Mouse (Mus musculus) MEL (cell line): ENCODE results near the gene Tfap2c. TPM values are rescaled to one million over a fixed set of nuclear protein-coding genes. Genes with fewer than 3 reads are reported as not detected.

Experiments used
- DNase-seq: peaks from one replicate; pipeline ENCODE4 v3.0.0; 2011; ENCODE audit warnings: low read depth, low spot score
- H3K27ac ChIP-seq: 2 replicates; pipeline ENCODE4 v1.5.1; 2012; ENCODE audit warnings: low read depth, mild to moderate bottlenecking, control low read depth, low read length, moderate library complexity; ENCODE audit not compliant: control insufficient read depth
- H3K27me3 ChIP-seq, 2 experiments: fragments of 150-350 bp in 1 of 2; sonication (generic) in 1 of 2; 2 replicates each; pipeline ENCODE4 v1.6.1; 2012; ENCODE audit warnings: low read length in 2 of 2, mild to moderate bottlenecking in 2 of 2, improper control_type of control experiment in 1 of 2, moderate library complexity in 1 of 2; ENCODE audit not compliant: insufficient read depth in 2 of 2, control insufficient read depth in 1 of 2
- H3K36me3 ChIP-seq, 2 experiments: 2 replicates each; pipeline ENCODE4 v1.6.1; 2012 to 2014; ENCODE audit warnings: low read length in 2 of 2, improper control_type of control experiment in 1 of 2, inconsistent platforms in 1 of 2, mild to moderate bottlenecking in 1 of 2; ENCODE audit not compliant: insufficient read depth in 2 of 2, control insufficient read depth in 1 of 2
- H3K4me1 ChIP-seq, 2 experiments: fragments of 150-350 bp in 1 of 2; sonication (generic) in 1 of 2; 2 replicates each; pipeline ENCODE4 v1.6.1; 2012; ENCODE audit warnings: low read length in 2 of 2, improper control_type of control experiment in 1 of 2, mild to moderate bottlenecking in 1 of 2; ENCODE audit not compliant: insufficient read depth in 2 of 2, control insufficient read depth in 1 of 2
- H3K4me3 ChIP-seq, 2 experiments: fragments of 150-350 bp in 1 of 2; sonication (generic) in 1 of 2; 2 replicates each; pipeline ENCODE4 v1.5.1; 2012; ENCODE audit warnings: low read depth in 2 of 2, low read length in 2 of 2, mild to moderate bottlenecking in 2 of 2, moderate library complexity in 2 of 2, control low read depth in 1 of 2, improper control_type of control experiment in 1 of 2; ENCODE audit not compliant: control insufficient read depth in 1 of 2, insufficient read depth in 1 of 2
- H3K79me2 ChIP-seq: 2 replicates; pipeline ENCODE4 v1.6.1; 2012; ENCODE audit warnings: mild to moderate bottlenecking, low read length, moderate library complexity; ENCODE audit not compliant: control insufficient read depth, poor library complexity, insufficient read depth
- H3K9ac ChIP-seq: 2 replicates; pipeline ENCODE4 v1.6.1; 2012; ENCODE audit warnings: low read depth, mild to moderate bottlenecking, control low read depth, low read length, moderate library complexity; ENCODE audit not compliant: control insufficient read depth, poor library complexity, severe bottlenecking
- H3K9me3 ChIP-seq: fragments of 150-350 bp; sonication (generic); replicated peaks from 2 replicates; pipeline ENCODE4 v1.6.1; 2012; ENCODE audit warnings: mild to moderate bottlenecking, low read length, improper control_type of control experiment, moderate library complexity; ENCODE audit not compliant: insufficient read depth
- ETS1 ChIP-seq: IDR thresholded peaks from 2 replicates; pipeline ENCODE4 v1.6.1; 2012; ENCODE audit warnings: low read depth, mild to moderate bottlenecking, inconsistent platforms, low read length, improper control_type of control experiment, moderate library complexity
- GATA1 ChIP-seq: IDR thresholded peaks from 2 replicates; pipeline ENCODE4 v1.6.1; 2011; ENCODE audit warnings: low read depth, low read length, improper control_type of control experiment
- JUND ChIP-seq: IDR thresholded peaks from 2 replicates; pipeline ENCODE4 v1.6.1; 2011; ENCODE audit warnings: low read depth, mild to moderate bottlenecking, improper control_type of control experiment, low read length
- MAFK ChIP-seq: IDR thresholded peaks from 2 replicates; pipeline ENCODE4 v1.6.1; 2011; ENCODE audit warnings: low read depth, mild to moderate bottlenecking, low read length, improper control_type of control experiment, borderline replicate concordance
- MAX ChIP-seq: IDR thresholded peaks from 2 replicates; pipeline ENCODE4 v1.6.1; 2011; ENCODE audit warnings: low read length, improper control_type of control experiment
- MAZ ChIP-seq: IDR thresholded peaks from 2 replicates; pipeline ENCODE4 v1.6.1; 2012; ENCODE audit warnings: low read depth, mild to moderate bottlenecking, inconsistent platforms, low read length, improper control_type of control experiment
- MEF2A ChIP-seq: IDR thresholded peaks from 2 replicates; pipeline ENCODE4 v1.6.1; 2014; ENCODE audit warnings: low read depth, mild to moderate bottlenecking, inconsistent platforms, low read length, improper control_type of control experiment; ENCODE audit not compliant: poor library complexity, insufficient replicate concordance, severe bottlenecking; ENCODE audit errors: extremely low read depth
- MXI1 ChIP-seq: IDR thresholded peaks from 2 replicates; pipeline ENCODE4 v1.6.1; 2011; ENCODE audit warnings: mild to moderate bottlenecking, low read depth, low read length, improper control_type of control experiment
- MYB ChIP-seq: IDR thresholded peaks from 2 replicates; pipeline ENCODE4 v1.6.1; 2011; ENCODE audit warnings: mild to moderate bottlenecking, low read depth, low read length, improper control_type of control experiment
- TAL1 ChIP-seq: IDR thresholded peaks from 2 replicates; pipeline ENCODE4 v1.6.1; 2012; ENCODE audit warnings: mild to moderate bottlenecking, inconsistent platforms, low read length, moderate library complexity, mixed read lengths
- TCF12 ChIP-seq: IDR thresholded peaks from 2 replicates; pipeline ENCODE4 v1.6.1; 2014; ENCODE audit warnings: low read depth, mild to moderate bottlenecking, inconsistent platforms, low read length, improper control_type of control experiment, moderate library complexity
- ZC3H11A ChIP-seq: IDR thresholded peaks from 2 replicates; pipeline ENCODE4 v1.6.1; 2012; ENCODE audit warnings: low read depth, mild to moderate bottlenecking, inconsistent platforms, low read length, improper control_type of control experiment
- ZMIZ1 ChIP-seq: IDR thresholded peaks from 2 replicates; pipeline ENCODE4 v1.6.1; 2012; ENCODE audit warnings: low read depth, mild to moderate bottlenecking, inconsistent platforms, low read length, improper control_type of control experiment, moderate library complexity
- ZNF384 ChIP-seq: IDR thresholded peaks from 2 replicates; pipeline ENCODE4 v1.6.1; 2012; ENCODE audit warnings: low read depth, mild to moderate bottlenecking, inconsistent platforms, low read length, improper control_type of control experiment
- polyA plus RNA-seq, 2 experiments: library from polyadenylated mRNA; stranded (reverse) in 1 of 2; unstranded in 1 of 2; fragments of >175 nt in 1 of 2; fragments of >200 nt in 1 of 2; gene quantifications; 2 replicates each; pipeline versions ENCODE4 v1.2.1 to v1.2.4; 2012; ENCODE audit warnings: low replicate concordance in 2 of 2, low read depth in 1 of 2; ENCODE audit not compliant: insufficient read length in 2 of 2, insufficient read depth in 1 of 2, missing spikeins in 1 of 2
- total RNA-seq: library from RNA; depleted of rRNA; stranded (reverse); fragments of 300-350 nt; gene quantifications from 2 replicates; pipeline ENCODE4 v1.2.3, GENCODE M21; 2012; rRNA removed

Gene Tfap2c
- total and polyA plus RNA-seq, 3 experiments = not detected

DNA sequence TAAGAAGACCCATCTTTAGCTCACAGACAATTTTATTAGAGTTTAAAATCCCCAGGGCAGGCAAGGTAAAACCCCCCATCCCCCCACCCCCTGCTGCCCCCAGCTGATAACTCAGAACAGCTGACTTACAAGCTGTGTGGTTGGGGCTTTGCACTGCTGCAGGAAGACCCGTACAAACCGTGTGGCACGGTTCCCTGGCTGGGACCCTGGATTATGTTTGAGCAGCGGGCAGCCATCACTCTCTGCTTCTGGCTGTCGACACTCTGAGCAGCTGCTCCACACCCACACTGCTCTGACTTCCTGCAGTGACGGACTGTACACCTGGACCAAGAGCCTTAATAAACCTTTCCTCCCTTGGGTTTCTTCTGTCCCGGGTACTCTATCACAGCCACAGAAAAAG lies 56.2 kb downstream of the Tfap2c start:
- Histone ChIP-seq H3K27ac (no peak overlapping the region), H3K79me2 (no peaks in the 10 kb centered on the region), H3K9ac (no peak overlapping the region), H3K36me3 (no peaks in the 10 kb centered on the region), H3K27me3 (no peaks in the 10 kb centered on the region), H3K4me1 (no peaks in the 10 kb centered on the region), H3K9me3 (no peaks in the 10 kb centered on the region), H3K4me3 (no peak overlapping the region)
- no peak for TF ChIP-seq MAX
- TF ChIP-seq MEF2A = no peak
- TF ChIP-seq ZNF384 = no peak
- TF ChIP-seq MYB = no peak
- no peak for TF ChIP-seq ZC3H11A
- no peak for TF ChIP-seq ETS1
- no peak for TF ChIP-seq GATA1
- DNase-seq = no peak

- TF ChIP-seq MAZ (no peak), JUND (no peak), MXI1 (no peak), ZMIZ1 (no peak), TAL1 (no peak), MAFK (no peak), TCF12 (no peak), ZC3H11A (no peak)
- Histone ChIP-seq H3K27ac (no peak overlapping the region), H3K79me2 (no peaks in the 10 kb centered on the region), H3K9me3 (no peaks in the 10 kb centered on the region), H3K27me3 (no peaks in the 10 kb centered on the region), H3K9ac (no peak overlapping the region), H3K36me3 (no peaks in the 10 kb centered on the region), H3K4me1 (no peaks in the 10 kb centered on the region), H3K4me3 (no peak overlapping the region)
- no peak for DNase-seq
Measured at GRCm38 (mm10) chr2:172607710-172608109, 58.3 kb downstream of the Tfap2c start.

Other genes starting within 250 kb of the Tfap2c start
- gene Fam210b, start 204.0 kb upstream of the Tfap2c start, total RNA-seq = 2.7 and 3.5 TPM in 2 replicates
- gene Fam210b, start 204.0 kb upstream of the Tfap2c start, polyA plus RNA-seq = 10 to 100 TPM in 1 of 2 experiments, not detected in 1; 11.4 TPM
- 110 and 127 TPM in 2 replicates for gene Aurka, start 179.1 kb upstream of the Tfap2c start, total RNA-seq
- 100 to 1,000 TPM; 150 to 236 TPM for gene Aurka, start 179.1 kb upstream of the Tfap2c start, polyA plus RNA-seq
- gene Cstf1, start 178.9 kb upstream of the Tfap2c start, total RNA-seq = 63.3 and 77.4 TPM in 2 replicates
- gene Cstf1, start 178.9 kb upstream of the Tfap2c start, polyA plus RNA-seq = 100 to 1,000 TPM in 1 of 2 experiments, 10 to 100 TPM in 1; 66.9 to 105 TPM
- gene Cass4, start 155.8 kb upstream of the Tfap2c start, total RNA-seq = 0.35 and 0.49 TPM in 2 replicates
- gene Cass4, start 155.8 kb upstream of the Tfap2c start, polyA plus RNA-seq = 1 to 10 TPM in 1 of 2 experiments, not detected in 1; 5.5 TPM
- gene Rtf2, start 109.0 kb upstream of the Tfap2c start, total RNA-seq = 59.2 and 68.2 TPM in 2 replicates
- gene Rtf2, start 109.0 kb upstream of the Tfap2c start, polyA plus RNA-seq = 10 to 100 TPM in 1 of 2 experiments, not detected in 1; 81.5 TPM
- gene Gcnt7, start 91.0 kb upstream of the Tfap2c start, total RNA-seq = 0.15 TPM in 1 of 2 replicates, not detected in the other
- gene Gcnt7, start 91.0 kb upstream of the Tfap2c start, polyA plus RNA-seq = under 1 TPM in 1 of 2 experiments, not detected in 1; 0.22 TPM
- gene Fam209, start 77.1 kb upstream of the Tfap2c start, total RNA-seq = 0.31 TPM in 1 of 2 replicates, not detected in the other
- under 1 TPM in 1 of 2 experiments, not detected in 1; 0.65 TPM for gene Fam209, start 77.1 kb upstream of the Tfap2c start, polyA plus RNA-seq